Mouse (Mus musculus) right cerebral cortex, postnatal 10 days (tissue): Measurements from ENCODE around the gene Cyp2b19.
"Not testable (repeated sequence)": the region's sequence is repeated elsewhere in the genome, so short reads cannot be mapped to it uniquely, and the experiment has no call there.

Experiments
- DNase-seq, 2 experiments: peaks; one replicate each; pipeline ENCODE4 v3.0.0; 2021; ENCODE audit warnings: low spot score in 2 of 2

Cyp2b19 gene

DNA sequence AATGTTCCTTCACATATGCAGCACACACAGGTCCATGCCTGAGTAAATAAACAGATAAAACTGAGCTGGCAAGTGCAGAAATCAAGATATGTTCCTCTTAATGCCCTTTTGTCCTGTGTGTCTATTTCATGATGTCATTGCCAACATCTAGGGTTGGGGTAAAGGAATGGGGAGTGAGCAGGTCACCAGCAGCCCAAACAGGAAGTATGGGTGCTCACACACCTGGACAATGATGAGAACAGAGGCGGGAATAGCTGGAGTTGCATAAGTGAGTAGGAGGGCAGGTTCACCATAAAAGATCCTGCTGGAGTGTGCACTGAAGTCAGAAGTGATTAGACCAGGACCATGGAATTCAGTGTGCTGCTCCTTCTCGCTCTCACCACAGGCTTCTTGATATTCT lies at the start of gene Cyp2b19:
Cyp2b19 (plus strand) TSS at position 301 of the 400 bp plus-strand sequence.
- no peak for DNase-seq

DNA sequence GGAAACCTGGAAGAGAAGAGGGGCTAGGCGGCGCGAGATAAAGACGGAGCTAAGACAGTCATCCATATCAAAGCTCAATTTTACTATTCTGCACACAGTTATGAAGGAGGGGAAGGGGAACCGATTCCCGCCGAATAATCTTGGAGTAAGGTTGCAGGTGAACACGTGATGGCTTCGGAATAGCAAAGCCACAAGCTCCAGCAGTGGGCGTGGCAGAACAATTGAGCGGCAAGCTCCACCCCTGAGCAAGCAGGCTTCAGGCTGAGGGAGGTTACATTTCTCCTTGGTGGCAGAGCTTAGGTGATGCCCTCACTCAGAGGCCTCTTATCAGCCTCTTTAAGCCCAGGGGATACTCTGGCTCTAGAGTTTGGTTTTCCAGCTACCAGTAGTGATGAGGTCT lies 45.9 kb upstream of the Cyp2b19 start:
- DNase-seq = no peak

DNA sequence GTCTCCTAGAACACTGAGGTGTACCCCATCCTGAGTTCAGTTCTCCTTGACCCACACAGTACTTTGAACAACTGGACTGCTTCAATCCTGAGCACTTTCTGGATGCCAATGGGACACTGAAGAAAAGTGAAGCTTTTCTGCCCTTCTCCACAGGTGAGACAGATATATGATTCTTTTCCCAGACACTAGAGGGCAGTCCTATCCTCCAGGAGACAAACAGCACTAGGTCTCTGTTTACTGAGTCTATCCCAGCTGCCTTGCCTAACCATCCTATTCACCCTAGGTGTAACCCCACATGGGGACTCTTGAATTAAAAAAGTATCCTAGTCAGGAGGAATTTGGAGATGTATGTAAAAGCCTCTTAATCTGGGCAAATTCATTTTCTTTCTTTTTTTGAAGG lies 18.0 kb upstream of the Cyp2b19 start:
- DNase-seq = no peak

DNA sequence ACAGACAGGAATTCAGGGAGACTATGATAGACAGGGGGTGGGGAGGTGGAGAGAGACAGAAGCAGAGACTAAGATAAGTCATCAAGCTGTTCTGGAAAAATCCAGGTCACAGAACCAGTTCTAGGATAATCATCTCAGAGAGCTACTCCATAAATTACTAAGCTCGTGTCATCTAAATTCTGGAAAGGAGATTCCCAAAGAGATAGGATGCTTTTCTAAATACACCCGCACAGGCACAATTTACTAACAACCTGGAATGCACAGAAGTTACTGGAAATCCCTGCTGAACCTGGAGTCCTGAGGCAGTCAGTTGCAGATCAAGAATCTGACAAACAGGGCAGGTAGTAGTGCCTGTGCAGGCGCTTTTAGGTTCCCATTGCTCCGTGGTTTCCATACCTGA lies 13.0 kb upstream of the Cyp2b19 start:
- DNase-seq = no peak

DNA sequence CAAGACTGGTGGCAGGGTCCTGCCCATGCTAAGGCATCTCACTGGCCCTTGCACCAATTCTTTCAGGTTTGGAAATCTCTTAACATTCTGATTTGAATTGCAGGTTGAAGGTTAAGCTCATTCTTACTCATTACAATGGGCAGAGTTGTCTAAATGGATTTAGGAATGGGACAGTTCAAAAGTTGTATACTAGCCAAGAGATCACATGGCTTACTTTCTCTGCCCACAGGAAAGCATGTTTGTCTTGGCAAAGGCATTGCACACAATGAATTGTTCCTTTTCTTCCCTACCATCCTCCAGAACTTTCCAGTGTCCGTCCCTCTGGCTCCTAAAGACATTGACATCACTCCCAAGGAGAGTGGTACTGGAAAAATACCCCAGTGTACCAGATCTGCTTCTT lies 11.5 kb upstream of the Cyp2b19 start:
- no peak for DNase-seq

DNA sequence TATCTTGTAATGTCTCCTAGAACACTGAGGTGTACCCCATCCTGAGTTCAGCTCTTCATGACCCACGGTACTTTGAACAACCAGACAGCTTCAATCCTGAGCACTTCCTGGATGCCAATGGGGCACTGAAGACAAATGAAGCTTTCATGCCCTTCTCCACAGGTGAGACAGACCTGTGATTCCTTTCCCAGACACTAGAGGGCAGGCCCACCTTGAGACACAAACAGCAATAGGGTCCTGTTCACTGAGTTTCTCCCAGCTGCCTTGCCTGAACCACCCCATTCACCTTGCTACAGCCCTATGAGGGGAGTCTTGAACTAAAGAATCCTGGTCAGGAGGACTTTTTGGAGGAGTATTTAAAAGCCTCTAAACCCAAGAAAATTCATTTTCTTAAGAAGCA lies 10.1 kb downstream of the Cyp2b19 start:
- DNase-seq = no peak

DNA sequence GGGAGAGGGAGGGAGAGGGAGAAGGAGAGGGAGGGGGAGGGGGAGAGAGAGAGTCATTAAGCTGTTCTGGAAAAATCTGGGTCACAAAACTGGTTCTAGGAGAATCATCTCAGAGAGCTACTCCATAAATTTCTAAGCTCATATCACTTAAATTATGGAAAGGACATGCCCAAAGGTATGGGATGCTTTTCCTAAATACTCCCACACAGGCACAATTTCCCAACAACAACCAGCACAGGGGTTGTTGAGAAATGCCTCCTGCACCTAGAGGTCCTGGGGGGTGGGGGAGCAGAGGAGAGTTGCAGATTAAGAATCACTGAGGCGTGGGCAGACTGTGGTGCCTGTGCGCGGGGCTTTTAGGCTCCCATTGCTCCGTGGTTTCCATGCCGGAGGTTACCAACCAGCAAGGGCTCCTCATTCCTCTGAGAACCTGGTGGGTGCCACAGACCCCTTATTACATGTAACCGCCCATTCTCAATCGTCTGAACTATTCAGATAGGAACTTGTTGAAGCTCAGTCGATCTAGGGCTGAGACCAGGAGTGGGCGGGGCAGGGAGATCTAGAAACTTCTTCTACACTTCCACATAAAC lies 13.0 kb downstream of the Cyp2b19 start:
- DNase-seq = no peak

DNA sequence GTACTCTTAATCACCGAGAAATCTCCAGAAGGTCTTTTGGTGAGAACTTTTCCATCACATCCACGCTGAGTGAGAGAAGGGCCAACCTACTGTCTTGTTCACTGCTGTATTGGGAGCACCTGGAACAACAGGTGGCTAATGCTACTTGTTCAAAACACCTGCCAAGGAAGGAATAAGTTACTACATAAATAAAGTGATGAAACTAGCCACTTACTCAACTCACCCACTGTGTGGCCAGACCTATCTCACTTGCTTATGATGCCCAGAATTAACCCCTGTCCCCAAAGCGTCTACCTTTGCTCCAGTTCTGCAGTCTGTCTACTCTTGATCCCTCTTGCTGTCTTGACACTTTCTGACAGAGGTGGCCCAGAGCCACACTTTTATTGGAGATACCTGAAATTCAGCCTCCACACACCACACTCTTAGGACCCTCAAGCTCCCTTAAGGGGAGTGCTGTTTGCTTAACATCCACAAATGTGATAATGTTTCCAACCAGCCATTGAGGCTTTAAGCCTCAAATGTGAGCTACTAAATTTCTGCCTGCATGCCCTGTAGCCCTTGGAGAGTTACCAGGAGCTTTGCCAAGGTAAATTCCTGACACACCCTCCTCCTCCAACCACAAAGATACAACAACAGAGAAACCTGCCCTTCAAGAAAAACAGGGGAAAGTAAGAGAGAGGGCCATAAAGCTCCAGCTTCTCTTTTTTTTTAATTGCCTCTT lies 16.1 kb downstream of the Cyp2b19 start:
- DNase-seq = no peak

DNA sequence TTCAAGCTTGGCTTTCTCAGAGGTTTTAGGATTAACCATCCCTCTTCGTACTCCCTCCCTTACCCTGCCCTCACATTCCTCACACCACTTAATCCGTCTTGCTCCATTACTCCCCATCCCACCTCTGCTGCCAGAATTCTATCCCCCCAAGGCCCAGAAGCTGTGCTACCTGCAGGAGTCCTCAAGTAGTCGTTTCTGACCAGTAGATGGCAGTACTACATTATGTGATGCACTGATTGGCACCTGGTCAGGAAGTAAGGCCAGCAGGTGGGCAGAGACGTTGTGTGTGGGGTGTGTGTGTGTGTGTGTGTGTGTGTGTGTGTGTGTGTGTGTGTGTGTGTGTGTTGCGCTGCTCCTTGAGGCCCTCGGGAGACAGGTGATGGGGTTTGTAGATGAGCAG lies 18.9 kb downstream of the Cyp2b19 start:
- no peak for DNase-seq

DNA sequence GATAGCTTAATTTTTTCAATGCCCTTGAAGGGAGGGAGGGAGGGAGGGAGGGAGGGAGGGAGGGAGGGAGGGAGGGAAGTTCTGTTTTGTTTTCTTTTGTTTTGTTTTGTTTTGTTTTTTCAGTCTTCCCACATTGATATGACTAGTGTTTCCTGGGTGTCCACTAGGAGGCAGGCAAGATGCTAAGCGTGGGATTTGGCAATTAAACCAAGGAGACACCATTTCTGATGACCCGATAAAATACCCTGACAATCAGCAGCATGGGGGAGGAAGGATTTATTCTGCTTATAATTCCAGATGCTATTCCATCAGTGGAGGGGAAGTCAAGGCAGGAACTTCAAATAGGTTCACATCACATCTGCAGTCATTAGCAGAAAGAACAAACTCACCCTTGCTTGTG lies 20.9 kb downstream of the Cyp2b19 start:
- no peak for DNase-seq

DNA sequence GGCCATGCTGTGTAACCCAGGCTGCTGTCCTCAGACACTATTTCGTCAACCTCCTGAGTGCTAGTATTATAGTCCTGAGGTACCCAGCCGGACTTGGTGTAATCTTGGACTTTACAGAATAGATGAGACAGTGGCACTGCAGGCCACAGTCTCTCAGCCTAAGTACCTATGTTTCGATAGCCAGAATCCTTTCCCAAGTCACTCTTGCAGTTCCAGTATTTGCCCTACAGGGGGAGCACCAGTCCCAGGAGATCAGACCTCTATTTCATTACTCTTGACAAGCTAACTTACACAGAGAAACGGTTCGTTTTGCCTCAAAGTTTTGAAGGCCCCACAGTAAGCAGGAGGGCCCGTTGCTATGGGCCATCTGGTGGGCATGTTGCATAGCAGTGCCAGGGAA lies 21.5 kb downstream of the Cyp2b19 start:
- peak; percentile 29 to 40 for DNase-seq

DNA sequence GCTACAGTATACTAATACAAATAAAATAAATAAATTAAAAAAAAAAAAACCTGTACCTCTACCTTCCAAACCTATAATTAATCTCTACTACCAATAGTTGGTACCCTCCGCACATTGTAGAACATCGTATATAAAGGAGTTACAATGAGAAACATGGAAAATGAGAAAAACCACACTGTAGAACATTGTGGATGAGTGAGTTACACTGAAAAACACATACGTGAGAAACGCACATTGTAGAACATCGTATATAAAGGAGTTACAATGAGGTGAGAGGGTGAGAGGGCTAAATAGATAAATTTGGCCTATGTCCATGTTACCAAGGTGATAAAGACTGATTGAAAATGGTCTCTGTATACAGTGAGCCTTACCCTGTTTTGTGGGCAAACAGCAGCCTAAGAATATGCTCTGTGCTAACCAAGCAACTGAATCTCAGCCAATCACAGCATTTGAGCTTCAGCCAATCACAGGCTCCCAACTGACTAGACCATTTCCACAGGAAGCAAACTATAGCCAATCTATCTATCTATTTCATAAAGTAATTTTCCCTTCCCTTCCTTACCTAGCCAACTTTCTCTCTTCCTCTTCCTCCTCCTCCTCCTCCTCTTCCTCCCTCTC lies 23.0 kb downstream of the Cyp2b19 start:
- DNase-seq = peak; percentile 28 to 37

DNA sequence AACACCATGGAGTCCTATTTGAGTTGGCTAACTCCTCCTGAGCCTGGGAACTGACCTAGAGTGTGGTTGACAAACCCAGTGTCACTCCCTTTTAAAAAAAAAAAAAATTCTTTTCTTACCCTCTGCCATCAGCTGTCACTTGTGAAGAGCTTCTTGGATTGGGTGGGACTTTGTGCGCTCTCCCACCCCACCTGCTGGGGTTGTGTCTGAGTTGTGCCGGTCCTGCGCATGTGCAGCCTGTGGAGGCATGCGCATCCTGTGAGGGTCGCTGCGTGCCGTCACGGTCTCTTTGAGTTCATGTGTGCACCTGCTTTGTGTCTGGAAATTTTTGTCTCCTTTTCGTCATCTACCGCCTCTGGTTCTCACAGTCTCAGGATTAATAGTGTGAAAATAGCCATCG lies 23.6 kb downstream of the Cyp2b19 start:
- peak; percentile 66 to 71 for DNase-seq

DNA sequence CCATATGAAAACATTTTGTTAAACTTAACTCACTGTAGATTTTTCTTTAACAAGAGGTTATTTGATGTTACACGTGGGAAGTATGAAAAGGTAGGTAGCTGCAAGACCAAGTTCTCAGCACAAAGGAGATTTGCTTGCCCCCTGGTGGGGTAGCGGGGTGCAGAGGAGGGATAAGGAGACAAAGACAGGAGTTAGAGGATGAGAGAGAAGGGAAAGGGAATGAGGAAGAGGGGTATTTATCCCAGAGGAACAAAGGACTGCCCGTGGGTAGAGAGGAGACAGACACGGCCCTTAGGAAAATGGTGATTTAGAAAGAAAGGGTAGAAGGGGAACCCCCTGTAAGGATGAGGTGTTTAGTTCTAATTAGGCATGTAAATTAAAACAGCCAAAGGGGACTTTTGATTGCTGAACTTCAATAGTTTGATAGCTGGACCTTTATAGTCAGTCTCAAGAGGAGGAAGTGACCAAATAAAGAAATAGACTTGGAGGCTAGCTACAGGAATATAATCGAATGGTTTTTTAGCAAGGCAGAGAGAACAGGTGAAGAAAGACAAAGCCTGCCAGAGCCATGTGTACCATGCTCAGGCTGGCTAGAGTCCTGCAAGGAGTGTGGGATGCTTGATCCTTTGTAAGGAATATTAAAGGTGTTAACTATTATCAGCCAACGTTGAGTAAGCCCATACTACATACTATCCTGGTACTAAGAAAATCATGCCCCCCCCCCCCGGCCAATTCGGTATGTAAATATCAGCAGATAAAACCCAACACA lies 24.2 kb downstream of the Cyp2b19 start:
- DNase-seq = no peak

DNA sequence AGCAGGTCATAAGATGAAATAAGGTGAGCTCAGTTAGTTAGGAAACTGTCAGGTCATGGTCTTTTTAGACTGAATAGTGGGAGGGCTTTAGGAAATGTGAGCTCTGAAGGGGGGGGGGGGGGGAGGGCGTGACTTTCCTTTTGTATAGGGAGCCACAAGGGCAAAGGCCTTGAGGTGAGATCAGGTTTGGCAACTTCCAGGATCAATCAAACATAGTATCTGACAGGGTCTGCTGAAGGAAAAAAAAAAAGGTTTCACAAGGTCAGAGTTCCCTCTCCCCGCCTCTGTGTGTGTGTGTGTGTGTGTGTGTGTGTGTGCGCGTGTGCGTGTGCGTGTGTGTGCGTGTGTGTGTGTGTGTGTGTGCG lies 24.8 kb downstream of the Cyp2b19 start:
- no peak for DNase-seq

DNA sequence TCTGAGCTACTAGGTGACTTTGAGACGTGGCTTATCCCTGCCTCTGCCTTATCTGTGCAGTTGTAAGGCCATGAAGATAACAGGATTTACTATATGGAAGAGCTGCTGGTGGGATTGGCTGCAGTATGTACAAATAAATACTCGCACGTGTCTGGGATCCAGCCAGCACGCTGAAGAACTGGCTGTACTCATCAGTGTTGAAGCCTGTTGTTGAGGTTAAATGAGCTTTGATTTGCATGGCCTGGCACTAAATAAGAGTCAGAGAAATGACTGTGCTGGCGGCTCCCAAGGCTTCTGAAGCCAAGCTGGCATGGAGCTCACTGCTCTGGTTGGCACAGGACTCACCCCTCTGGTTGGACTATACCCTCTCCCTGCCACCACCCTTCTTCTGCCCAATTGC lies 26.2 kb downstream of the Cyp2b19 start:
- no peak for DNase-seq

DNA sequence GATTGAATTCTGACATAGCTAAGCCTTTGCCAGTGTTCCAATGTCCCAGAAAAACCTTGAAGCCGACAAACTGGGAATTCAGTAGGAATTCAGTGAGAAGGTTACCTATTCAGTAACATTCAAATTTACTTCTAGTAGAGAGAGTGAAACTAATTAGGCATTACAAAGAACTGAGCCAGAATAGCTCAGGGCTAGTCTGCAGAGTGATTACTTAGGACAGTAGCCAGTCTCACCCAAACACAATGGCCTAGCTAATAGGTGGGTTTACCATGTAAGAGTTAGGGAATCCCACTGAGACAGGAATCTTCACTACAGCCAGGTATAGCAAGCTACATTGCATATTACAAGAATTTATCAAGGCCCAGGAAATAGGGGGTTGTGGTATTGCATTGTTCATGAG lies 29.1 kb downstream of the Cyp2b19 start:
- DNase-seq = not testable (repeated sequence)

DNA sequence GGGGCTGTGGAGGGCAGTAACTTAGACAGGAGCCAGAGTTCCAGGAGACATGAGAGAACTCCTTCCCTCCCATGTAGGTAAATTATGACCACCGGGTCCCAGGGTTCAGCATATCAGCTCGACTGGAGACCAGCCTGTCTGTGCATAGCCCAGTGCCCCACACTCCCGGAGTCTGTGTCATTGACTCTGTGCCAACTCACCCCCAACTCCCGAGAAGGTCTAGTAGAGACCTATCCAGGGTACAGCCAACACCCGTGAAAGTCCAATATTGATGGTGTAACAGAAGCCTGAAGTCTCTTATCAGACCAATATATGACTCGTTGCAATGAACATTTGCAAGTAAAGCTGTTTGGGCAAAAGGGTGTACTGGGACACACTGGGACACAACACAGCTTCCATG lies 33.0 kb downstream of the Cyp2b19 start:
- no peak for DNase-seq

DNA sequence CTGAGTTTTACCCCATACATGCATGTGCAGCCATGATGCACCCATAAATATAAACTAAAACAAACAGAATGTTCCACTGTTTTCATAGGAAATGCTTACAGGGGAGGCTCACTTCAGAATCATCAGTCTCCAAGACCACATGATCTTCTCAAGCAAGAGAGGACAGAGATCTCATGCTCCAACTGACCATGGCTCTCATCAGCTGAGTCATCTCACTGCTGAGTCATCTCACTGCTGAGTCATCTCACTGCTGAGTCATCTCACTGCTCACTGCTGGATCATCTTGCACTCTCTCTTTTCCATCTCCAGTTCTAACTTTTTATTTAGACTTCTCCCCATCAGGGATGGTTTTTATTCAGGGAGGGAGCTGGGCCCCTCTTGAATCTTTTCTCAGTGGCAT lies 43.2 kb downstream of the Cyp2b19 start:
- no peak for DNase-seq

DNA sequence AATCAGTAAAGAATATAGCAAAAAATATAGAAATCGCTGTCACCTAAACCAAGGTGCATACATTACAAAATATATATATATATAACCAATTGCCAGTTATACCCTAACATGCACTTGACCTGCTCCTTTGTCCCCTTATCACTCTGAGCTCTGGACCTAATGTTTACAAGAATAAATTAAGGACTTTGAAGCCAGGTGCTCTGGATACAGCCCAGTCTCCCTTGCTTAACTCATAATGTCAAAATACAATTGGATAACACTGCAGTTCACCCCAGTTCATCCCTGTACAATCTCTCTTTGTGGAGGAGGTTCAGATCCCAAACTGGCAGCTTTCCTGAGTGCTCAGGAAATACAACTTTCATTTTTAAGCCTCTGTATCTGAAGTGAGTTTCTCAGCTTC lies 44.1 kb downstream of the Cyp2b19 start:
- no peak for DNase-seq

DNA sequence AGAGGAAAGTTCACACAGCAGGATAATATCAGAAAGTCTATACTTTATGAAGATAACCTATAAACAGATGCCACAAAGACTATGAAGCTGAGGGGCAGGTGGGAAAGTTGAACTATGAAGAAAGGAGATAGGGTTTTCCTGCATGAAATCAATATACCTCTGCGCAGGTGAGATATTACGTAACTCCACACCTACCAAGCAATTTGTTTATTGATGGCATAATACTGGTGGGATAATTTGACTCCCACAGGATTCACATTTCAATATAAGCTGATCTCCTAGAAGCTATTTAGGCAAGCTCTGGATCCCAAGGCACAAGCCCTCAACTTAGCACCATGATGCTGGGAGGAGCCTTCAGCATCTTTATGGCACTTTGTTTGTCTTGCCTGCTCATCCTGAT lies 51.6 kb downstream of the Cyp2b19 start, which contains the start of gene Cyp2g1:
Cyp2g1 (plus strand) TSS at position 301 of the 400 bp plus-strand sequence.
- DNase-seq = no peak
